Mouse (Mus musculus): ENCODE measurements around the gene Mycbp2. TPM values are rescaled to one million over a fixed set of nuclear protein-coding genes. Genes with fewer than 3 reads are reported as not detected.
A peak's percentile ranks its signal among the peaks of the same experiment; 100 is the strongest.

Mycbp2 gene
- total and polyA plus RNA-seq, 2 experiments from 2014 or later = 49.3 to 113 TPM

- ATAC-seq = no peak
- DNase-seq = no peak
- no peaks in the 10 kb centered on the region for H3K9me3 ChIP-seq (ENCODE audit: low read length)
- no peaks in the 10 kb centered on the region for H3K36me3 ChIP-seq (ENCODE audit: insufficient read depth)
- H3K9ac ChIP-seq = no peak overlapping the region
- H3K27me3 ChIP-seq (ENCODE audit: insufficient read depth, low read length) = no peaks in the 10 kb centered on the region
- no peak overlapping the region for H3K4me2 ChIP-seq (ENCODE audit: low read depth)
- no peak for TF ChIP-seq CTCF (IDR thresholded peaks at IDR 0.05; ENCODE audit: low read depth)
- no peak overlapping the region for H3K4me3 ChIP-seq (ENCODE audit: low read depth, low read length)
- WGBS = 94% methylated on average over 2 of the region's 2 CpGs
- no peak overlapping the region for H3K27ac ChIP-seq (ENCODE audit: low read depth, low read length)
- no peaks in the 10 kb centered on the region for H3K4me1 ChIP-seq (ENCODE audit: insufficient read depth)
These were observed 240.3 kb downstream of the Mycbp2 start for GRCm38 (mm10) chr14:103106301-103106700.

GRCm38 (mm10) chr14:103102731-103103335 is 243.8 kb downstream of the Mycbp2 start:
- DNase-seq = no peak
- no peak for TF ChIP-seq CTCF (IDR thresholded peaks at IDR 0.05; ENCODE audit: low read depth)
- H3K27me3 ChIP-seq (ENCODE audit: insufficient read depth, low read length) = no peaks in the 10 kb centered on the region
- no peak overlapping the region for H3K9ac ChIP-seq
- no peaks in the 10 kb centered on the region for H3K9me3 ChIP-seq (ENCODE audit: low read length)
- H3K4me3 ChIP-seq (ENCODE audit: low read depth, low read length) = no peak overlapping the region
- no peak overlapping the region for H3K27ac ChIP-seq (ENCODE audit: low read depth, low read length)
- H3K36me3 ChIP-seq (ENCODE audit: insufficient read depth) = no peaks in the 10 kb centered on the region
- 82% methylated on average over 10 of the region's 10 CpGs for WGBS
- no peak overlapping the region for H3K4me2 ChIP-seq (ENCODE audit: low read depth)
- H3K4me1 ChIP-seq (ENCODE audit: insufficient read depth) = no peaks in the 10 kb centered on the region
- ATAC-seq = no peak

GRCm38 (mm10) chr14:103102246-103102645 is 244.4 kb downstream of the Mycbp2 start:
- DNase-seq = no peak
- 61% methylated on average over 6 of the region's 6 CpGs for WGBS

GRCm38 (mm10) chr14:103101171-103101570 is 245.4 kb downstream of the Mycbp2 start:
- H3K36me3 ChIP-seq (ENCODE audit: insufficient read depth) = no peaks in the 10 kb centered on the region
- H3K27me3 ChIP-seq (ENCODE audit: insufficient read depth, low read length) = no peaks in the 10 kb centered on the region
- H3K9me3 ChIP-seq (ENCODE audit: low read length) = no peaks in the 10 kb centered on the region
- 80% methylated on average over 3 of the region's 3 CpGs for WGBS
- no peak overlapping the region for H3K9ac ChIP-seq
- H3K4me1 ChIP-seq (ENCODE audit: insufficient read depth) = peaks cover 11% of the 10 kb centered on the region
- ATAC-seq (no peak), DNase-seq (no peak)
- no peak overlapping the region for H3K4me2 ChIP-seq (ENCODE audit: low read depth)
- TF ChIP-seq CTCF (IDR thresholded peaks at IDR 0.05; ENCODE audit: low read depth) = no peak
- H3K4me3 ChIP-seq (ENCODE audit: low read depth, low read length) = no peak overlapping the region
- no peak overlapping the region for H3K27ac ChIP-seq (ENCODE audit: low read depth, low read length)

More at GRCm38 (mm10) chr14:103102246-103102645, 244.4 kb downstream of the Mycbp2 start:
- peaks cover 3% of the 10 kb centered on the region for H3K4me1 ChIP-seq (ENCODE audit: insufficient read depth)
- no peak for ATAC-seq
- H3K36me3 ChIP-seq (ENCODE audit: insufficient read depth) = no peaks in the 10 kb centered on the region
- H3K27ac ChIP-seq (ENCODE audit: low read depth, low read length) = no peak overlapping the region
- H3K27me3 ChIP-seq (ENCODE audit: insufficient read depth, low read length) = no peaks in the 10 kb centered on the region
- no peak overlapping the region for H3K4me3 ChIP-seq (ENCODE audit: low read depth, low read length)
- no peaks in the 10 kb centered on the region for H3K9me3 ChIP-seq (ENCODE audit: low read length)
- H3K4me2 ChIP-seq (ENCODE audit: low read depth) = no peak overlapping the region
- no peak overlapping the region for H3K9ac ChIP-seq
- no peak for TF ChIP-seq CTCF (IDR thresholded peaks at IDR 0.05; ENCODE audit: low read depth)

GRCm38 (mm10) chr14:103100296-103100695 is 246.3 kb downstream of the Mycbp2 start:
- no peak for ATAC-seq
- 80% methylated on average over 13 of the region's 13 CpGs for WGBS
- Histone ChIP-seq H3K4me2 (ENCODE audit: low read depth) (0 out of 2 replicates have a peak overlapping the region, but pooled peaks have one; percentile 76), H3K4me1 (ENCODE audit: insufficient read depth) (peaks cover 19% of the 10 kb centered on the region), H3K9ac (no peak overlapping the region), H3K4me3 (ENCODE audit: low read depth, low read length) (no peak overlapping the region), H3K9me3 (ENCODE audit: low read length) (no peaks in the 10 kb centered on the region), H3K27ac (ENCODE audit: low read depth, low read length) (no peak overlapping the region), H3K36me3 (ENCODE audit: insufficient read depth) (0 out of 2 replicates have a peak, but pooled peaks cover 1% of the 10 kb centered on the region), H3K27me3 (ENCODE audit: insufficient read depth, low read length) (no peaks in the 10 kb centered on the region)
- TF ChIP-seq CTCF (IDR thresholded peaks at IDR 0.05; ENCODE audit: low read depth) = no peak
- DNase-seq = no peak

- peaks cover 19% of the 10 kb centered on the region for H3K4me1 ChIP-seq (ENCODE audit: insufficient read depth)
- H3K9ac ChIP-seq = peak within 1 kb of the TSS; percentile 99
- 0 out of 2 replicates have a peak, but pooled peaks cover 4% of the 10 kb centered on the region for H3K36me3 ChIP-seq (ENCODE audit: insufficient read depth)
- peak within 1 kb of the TSS; percentile 98 for H3K27ac ChIP-seq (ENCODE audit: low read depth, low read length)
- DNase-seq (peak; percentile 91), ATAC-seq (peak; percentile 79)
- WGBS = 2% methylated on average over 84 of the region's 88 CpGs
- no peaks in the 10 kb centered on the region for H3K9me3 ChIP-seq (ENCODE audit: low read length)
- peak within 1 kb of the TSS; percentile 76 for H3K4me2 ChIP-seq (ENCODE audit: low read depth)
- H3K27me3 ChIP-seq (ENCODE audit: insufficient read depth, low read length) = no peaks in the 10 kb centered on the region
- peak within 1 kb of the TSS; percentile 98 for H3K4me3 ChIP-seq (ENCODE audit: low read depth, low read length)
- peak; percentile 10; the same call in 1 of the 2 replicates for TF ChIP-seq CTCF (IDR thresholded peaks at IDR 0.05; ENCODE audit: low read depth)
These were observed 247.2 kb downstream of the Mycbp2 start, which contains the start of gene Fbxl3 for GRCm38 (mm10) chr14:103099238-103099933. Fbxl3 (minus strand) TSS chr14:103099566.
